8 mouse cellular contexts compared by ENCODE assay signal in the genomic region with DNA sequence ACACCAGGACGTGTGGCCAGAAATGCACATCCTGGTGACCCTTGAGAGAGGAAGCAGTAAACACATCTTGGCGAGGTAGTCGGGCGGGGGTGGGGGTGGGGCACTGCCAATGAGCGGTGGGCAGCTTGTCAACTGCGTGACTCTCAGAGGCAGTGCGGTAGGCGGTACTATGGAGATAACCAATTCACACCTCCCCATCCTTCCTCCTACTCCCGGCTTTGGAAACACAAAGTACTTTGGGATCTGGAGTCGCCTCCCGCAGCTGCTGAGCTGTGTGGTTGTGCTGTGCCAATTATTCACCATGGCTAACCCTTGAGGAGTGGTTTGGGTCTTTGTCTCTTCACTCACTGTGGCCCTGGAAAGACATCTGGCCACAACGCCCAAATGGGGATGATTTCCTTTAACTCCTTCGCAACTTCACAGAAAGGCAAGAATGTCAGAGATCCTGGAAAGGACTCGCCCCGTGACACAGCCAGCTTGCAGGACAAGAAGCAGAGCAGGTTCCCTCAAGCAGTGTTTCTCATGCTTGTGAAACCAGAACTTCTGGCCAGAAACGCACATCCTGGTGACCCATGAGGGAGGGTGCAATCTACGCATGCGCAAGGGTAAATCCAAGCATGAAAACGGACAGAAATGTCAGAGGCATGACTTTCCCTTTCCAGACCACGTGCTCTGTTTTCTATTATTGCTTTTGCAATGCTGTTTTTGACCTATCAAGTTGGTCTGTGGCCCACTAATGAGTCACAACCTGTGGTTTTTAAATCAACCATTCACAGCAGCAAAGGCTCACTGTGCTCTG. TPM values are rescaled to one million over a fixed set of nuclear protein-coding genes. Genes with fewer than 3 reads are reported as not detected.
DNase-seq lines count a peak whose midpoint lies in the region; ATAC-seq and TF ChIP-seq lines count a peak whose summit lies in the region.

No protein-coding gene starts in this region.

- DNase-seq in 3134 (ENCODE audit: extremely low read depth, insufficient read length, low spot score) = peak; percentile 81
- peak; percentile 86 for DNase-seq in adrenal gland, adult 8-10 months
- DNase-seq in forebrain, postnatal 0 days = peak; percentile 28
- peak; percentile 82 for DNase-seq in heart, postnatal 25 days (ENCODE audit: low spot score)
- DNase-seq in layer of hippocampus, adult 11-12 months (ENCODE audit: low spot score) = peak; percentile 78
- peak; percentile 66 for DNase-seq in liver, postnatal 0 days
- peak; percentile 21 for DNase-seq in thymus, postnatal 25 days

- H3K27ac ChIP-seq in forebrain, postnatal 0 days (ENCODE audit: low read depth, low read length) = no peak overlapping the region
- H3K27ac ChIP-seq in liver, postnatal 0 days (ENCODE audit: low read depth) = peak overlapping the region; percentile 29
- no peak overlapping the region for H3K27ac ChIP-seq in neural tube, embryonic 14.5 days (ENCODE audit: low read depth, low read length)

- no peaks in the 10 kb centered on the region for H3K4me1 ChIP-seq in forebrain, postnatal 0 days (ENCODE audit: insufficient read depth)
- H3K4me1 ChIP-seq in liver, postnatal 0 days (ENCODE audit: insufficient read depth) = peaks cover 9% of the 10 kb centered on the region; the same call in 1 of the 2 replicates
- no peaks in the 10 kb centered on the region for H3K4me1 ChIP-seq in neural tube, embryonic 14.5 days (ENCODE audit: control insufficient read depth, insufficient read depth, low read length)

- TF ChIP-seq EP300 in liver, postnatal 0 days (IDR thresholded peaks at IDR 0.05; ENCODE audit: low read depth) = no peak

- ATAC-seq in forebrain, postnatal 0 days = peak; percentile 51; the same call in 1 of the 2 replicates
- ATAC-seq in liver, postnatal 0 days = peak; percentile 72
- no peak for ATAC-seq in neural tube, embryonic 14.5 days (ENCODE audit: low read depth)

- no peaks in the 10 kb centered on the region for H3K9me3 ChIP-seq in forebrain, postnatal 0 days (ENCODE audit: low read length)
- no peaks in the 10 kb centered on the region; the same call in 1 of the 2 replicates for H3K9me3 ChIP-seq in liver, postnatal 0 days (ENCODE audit: low read length)
- H3K9me3 ChIP-seq in neural tube, embryonic 14.5 days (ENCODE audit: control insufficient read depth, low read length) = no peaks in the 10 kb centered on the region

- no peak for TF ChIP-seq CTCF in forebrain, postnatal 0 days (IDR thresholded peaks at IDR 0.05; ENCODE audit: low read depth)
- TF ChIP-seq CTCF in liver, postnatal 0 days (IDR thresholded peaks at IDR 0.05; ENCODE audit: low read depth) = no peak

- no peaks in the 10 kb centered on the region for H3K27me3 ChIP-seq in forebrain, postnatal 0 days (ENCODE audit: insufficient read depth, low read length)
- H3K27me3 ChIP-seq in liver, postnatal 0 days (ENCODE audit: insufficient read depth, low read length) = no peaks in the 10 kb centered on the region
- H3K27me3 ChIP-seq in neural tube, embryonic 14.5 days (ENCODE audit: control insufficient read depth, insufficient read depth, low read length) = no peaks in the 10 kb centered on the region

- H3K4me2 ChIP-seq in forebrain, postnatal 0 days (ENCODE audit: low read depth) = peak overlapping the region; percentile 32
- peak overlapping the region; percentile 65 for H3K4me2 ChIP-seq in liver, postnatal 0 days (ENCODE audit: low read depth, low read length)
- peak overlapping the region; percentile 17; the same call in 1 of the 2 replicates for H3K4me2 ChIP-seq in neural tube, embryonic 14.5 days (ENCODE audit: low read depth, low read length)

- intact Hi-C loops in heart, postnatal 25 days (cut with DNase I) = no loop called here

- H3K4me3 ChIP-seq in forebrain, postnatal 0 days (ENCODE audit: low read depth, low read length) = no peak overlapping the region
- H3K4me3 ChIP-seq in liver, postnatal 0 days (ENCODE audit: low read depth, low read length) = peak overlapping the region; percentile 31
- no peak overlapping the region for H3K4me3 ChIP-seq in neural tube, embryonic 14.5 days (ENCODE audit: low read depth, low read length)

- no peaks in the 10 kb centered on the region for H3K36me3 ChIP-seq in forebrain, postnatal 0 days (ENCODE audit: insufficient read depth)
- no peaks in the 10 kb centered on the region for H3K36me3 ChIP-seq in liver, postnatal 0 days (replicated peaks; ENCODE audit: insufficient read depth, low read length)
- no peaks in the 10 kb centered on the region for H3K36me3 ChIP-seq in neural tube, embryonic 14.5 days (ENCODE audit: control insufficient read depth, insufficient read depth, low read length)

- H3K9ac ChIP-seq in forebrain, postnatal 0 days = no peak overlapping the region
- H3K9ac ChIP-seq in liver, postnatal 0 days (replicated peaks) = no peak overlapping the region
- H3K9ac ChIP-seq in neural tube, embryonic 14.5 days (replicated peaks; ENCODE audit: low read depth, low read length) = no peak overlapping the region

- WGBS in forebrain, postnatal 0 days = 28% methylated on average over 20 of the region's 20 CpGs
- WGBS in liver, postnatal 0 days (ENCODE audit: insufficient replicate concordance) = 9% methylated on average over 20 of the region's 20 CpGs
- 27% methylated on average over 20 of the region's 20 CpGs for WGBS in neural tube, embryonic 14.5 days

RNA-seq across cellular contexts. Expression of a gene that starts 32.7 kb away (rescaled TPM):
- total RNA-seq in adrenal gland, adult 8-10 months (2022) = 10 to 100 TPM; 38.4 to 54.5 (median 46.0) TPM
- 24.5 and 33.6 TPM in 2 replicates for total RNA-seq in forebrain, postnatal 0 days (2014; rRNA removed)
- polyA plus RNA-seq in forebrain, postnatal 0 days (2015; fragmentation: Nextera tagmentation; extraction: Ambion mirVana) = 6.0 and 8.8 TPM in 2 replicates
- total RNA-seq in heart, postnatal 25 days (2021) = 10 to 100 TPM; 18.2 to 23.9 TPM
- polyA plus RNA-seq in liver, postnatal 0 days (2015; fragmentation: Nextera tagmentation; extraction: Ambion mirVana) = 4.5 and 5.6 TPM in 2 replicates
- 17.7 and 18.4 TPM in 2 replicates for polyA plus RNA-seq in neural tube, embryonic 14.5 days (2014; fragmentation: Nextera tagmentation; extraction: Ambion mirVana)

RNA-seq across cellular contexts. Expression of a gene that starts 41.3 kb away (rescaled TPM):
- total RNA-seq in adrenal gland, adult 8-10 months (2022) = 10 to 100 TPM; 66.3 to 78.3 (median 75.6) TPM
- 64.9 and 75.5 TPM in 2 replicates for total RNA-seq in forebrain, postnatal 0 days (2014; rRNA removed)
- 84.9 and 101 TPM in 2 replicates for polyA plus RNA-seq in forebrain, postnatal 0 days (2015; fragmentation: Nextera tagmentation; extraction: Ambion mirVana)
- 10 to 100 TPM; 80.7 to 84.4 TPM for total RNA-seq in heart, postnatal 25 days (2021)
- polyA plus RNA-seq in liver, postnatal 0 days (2015; fragmentation: Nextera tagmentation; extraction: Ambion mirVana) = 36.4 and 36.8 TPM in 2 replicates
- 92.3 and 178 TPM in 2 replicates for polyA plus RNA-seq in neural tube, embryonic 14.5 days (2014; fragmentation: Nextera tagmentation; extraction: Ambion mirVana)

Comparison
In these comparisons a context has a peak if more than half of its experiments do, and no peak if none do; other contexts are left out.
1. DNase-seq: peak in every context shown above with its lines; median percentile 86 in adrenal gland, adult 8-10 months; 82 in heart, postnatal 25 days; 81 in 3134; 78 in layer of hippocampus, adult 11-12 months; 66 in liver, postnatal 0 days; 28 in forebrain, postnatal 0 days; 21 in thymus, postnatal 25 days.